Mouse (Mus musculus) C2C12 (cell line): ENCODE results near the gene Elof1.

ENCODE experiments used
- CEBPB ChIP-seq: IDR thresholded peaks from one replicate; pipeline ENCODE4 v1.6.1; 2011; ENCODE audit warnings: low read depth, mild to moderate bottlenecking, control low read depth, moderate library complexity
- CTCF ChIP-seq: IDR thresholded peaks from one replicate; pipeline ENCODE4 v1.5.1; 2011; ENCODE audit not compliant: control insufficient read depth, insufficient read depth, insufficient read length
- USF1 ChIP-seq: IDR thresholded peaks from one replicate; pipeline ENCODE4 v1.6.1; 2011; ENCODE audit warnings: low read depth, mild to moderate bottlenecking, control low read depth, moderate library complexity

- TF ChIP-seq CTCF (no peak), USF1 (no peak), CEBPB (no peak)
Observed at GRCm38 (mm10) chr9:22116086-22116485, 886 bp downstream of the Elof1 start.
